Mouse (Mus musculus) small intestine, adult 2 months (tissue): ENCODE data around the gene Trim41. TPM values are rescaled to one million over a fixed set of nuclear protein-coding genes. Genes with fewer than 3 reads are reported as not detected.

Source experiments
- H3K27ac ChIP-seq: fragments of 200-500 bp; 2 replicates; pipeline ENCODE4 v1.5.1; 2012; ENCODE audit warnings: low read depth, low read length, control low read depth, inconsistent platforms; ENCODE audit not compliant: insufficient read depth
- H3K27me3 ChIP-seq: fragments of 200-500 bp; 2 replicates; pipeline ENCODE4 v1.6.1; 2012; ENCODE audit warnings: mild to moderate bottlenecking, moderate library complexity, low read length, inconsistent platforms; ENCODE audit not compliant: control insufficient read depth, insufficient read depth
- H3K36me3 ChIP-seq: fragments of 200-500 bp; 2 replicates; pipeline ENCODE4 v1.6.1; 2012; ENCODE audit warnings: mild to moderate bottlenecking, low read length, control low read depth, inconsistent platforms; ENCODE audit not compliant: control insufficient read depth, insufficient read depth
- H3K4me1 ChIP-seq: fragments of 200-500 bp; 2 replicates; pipeline ENCODE4 v1.6.1; 2012; ENCODE audit warnings: low read length, inconsistent platforms, mixed read lengths; ENCODE audit not compliant: control insufficient read depth, insufficient read depth, insufficient read length
- H3K4me3 ChIP-seq: fragments of 200-500 bp; 2 replicates; pipeline ENCODE4 v1.5.1; 2012; ENCODE audit warnings: low read depth, mild to moderate bottlenecking, control low read depth, inconsistent platforms, low read length, moderate library complexity
- CTCF ChIP-seq: fragments of 200-500 bp; IDR thresholded peaks from 2 replicates; pipeline ENCODE4 v1.5.1; 2012; ENCODE audit warnings: low read depth, mild to moderate bottlenecking, control low read depth, inconsistent platforms, low read length, moderate library complexity, mixed read lengths; ENCODE audit not compliant: insufficient replicate concordance, insufficient read length; ENCODE audit errors: extremely low read depth
- POLR2A ChIP-seq: fragments of 200-500 bp; IDR thresholded peaks from 2 replicates; pipeline ENCODE4 v1.6.1; 2012; ENCODE audit warnings: low read depth, mild to moderate bottlenecking, control low read depth, inconsistent platforms, low read length, moderate library complexity
- WGBS: fragments of 180-500 bp; shearing (Covaris S2); methylation state at CpG from one replicate; pipeline ENCODE4 v1.1.7; 2018; 5-methylcytosine and 5-hydroxymethylcytosine counted together
- polyA plus RNA-seq: library from polyadenylated mRNA; depleted of rRNA; stranded (reverse); fragments of >200 nt; gene quantifications from 2 replicates; pipeline ENCODE4 v1.2.3, GENCODE M21; 2012; rRNA removed

The Trim41 gene
- polyA plus RNA-seq = 10.0 and 18.7 TPM in 2 replicates

DNA sequence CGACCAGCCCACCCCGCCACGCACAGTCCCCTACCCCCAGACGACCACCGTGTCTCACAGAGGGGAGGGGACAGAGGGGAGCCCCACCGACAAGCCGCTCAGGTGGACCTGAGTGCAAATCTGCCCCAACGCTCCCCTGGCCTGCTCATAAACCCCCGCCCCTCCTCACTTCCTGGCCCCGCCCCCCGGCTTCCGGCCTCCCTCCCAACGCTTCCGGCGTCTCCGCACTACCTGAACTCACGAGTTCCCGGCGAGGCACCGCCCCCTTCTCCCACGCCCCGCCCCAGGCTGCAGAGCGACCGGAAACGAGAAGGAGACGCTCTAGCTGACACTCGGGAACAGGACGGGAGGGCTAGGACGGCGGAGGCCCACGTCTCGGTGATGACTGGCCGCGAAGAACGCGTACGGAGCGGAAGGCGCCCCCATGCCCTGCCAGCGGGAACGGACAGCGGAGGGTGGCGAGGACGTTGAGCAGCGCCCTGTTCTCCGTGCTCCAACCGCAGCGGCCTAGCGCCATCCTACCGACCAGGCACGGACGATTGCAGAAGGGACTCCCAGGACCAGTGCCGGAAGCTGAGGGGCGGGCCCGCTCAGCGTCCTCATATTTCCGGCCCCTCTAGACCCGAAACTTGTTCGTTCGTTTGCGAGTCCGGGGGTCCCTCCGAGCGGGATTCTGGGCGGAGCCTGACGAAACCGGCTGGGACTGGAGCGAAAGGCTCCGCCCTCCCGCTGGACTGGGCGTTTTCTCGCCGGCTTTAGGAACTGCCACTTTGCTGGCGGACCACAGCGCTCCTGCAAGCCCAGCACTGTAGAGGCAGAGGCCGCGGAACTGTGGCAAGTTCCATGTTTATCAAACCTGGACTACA is at the start of gene Trim41:
TSS of gene Trim41 (minus strand) at position 554 of the 866 bp plus-strand sequence.
- under 1% methylated on average over 76 of the region's 77 CpGs for WGBS
- peaks cover 4% of the 10 kb centered on the region for H3K36me3 ChIP-seq
- H3K4me1 ChIP-seq = peaks cover 13% of the 10 kb centered on the region
- H3K27me3 ChIP-seq = no peaks in the 10 kb centered on the region
- peak within 1 kb of the TSS; percentile 97 for H3K27ac ChIP-seq
- peak within 1 kb of the TSS; percentile 81 for H3K4me3 ChIP-seq
- TF ChIP-seq POLR2A (peak; percentile 94), CTCF (no peak)

DNA sequence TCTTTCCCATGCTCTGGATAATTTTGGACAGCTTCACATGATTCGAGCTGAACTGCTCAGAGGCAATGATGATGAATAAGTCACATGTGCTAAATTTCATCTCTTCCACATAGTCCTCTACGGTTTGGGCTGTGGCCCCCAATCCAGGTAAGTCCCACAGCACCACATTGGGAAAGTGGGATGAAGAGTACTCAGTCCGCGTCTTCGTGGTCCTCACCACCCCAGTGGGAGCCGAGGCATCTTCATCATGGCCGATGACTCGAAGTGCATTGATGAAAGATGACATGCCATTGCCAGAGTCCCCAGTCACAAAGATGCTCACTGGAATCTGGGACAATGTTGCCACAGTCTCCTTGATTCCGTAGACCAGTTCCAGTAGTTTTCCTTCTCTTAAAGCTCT is 49.3 kb upstream of the Trim41 start:
- TF ChIP-seq POLR2A = no peak
- no peak for TF ChIP-seq CTCF
- H3K36me3 ChIP-seq = peaks cover 27% of the 10 kb centered on the region
- peaks cover 6% of the 10 kb centered on the region; the same call in 1 of the 2 replicates for H3K4me1 ChIP-seq
- H3K27me3 ChIP-seq = no peaks in the 10 kb centered on the region
- H3K27ac ChIP-seq = no peak overlapping the region
- H3K4me3 ChIP-seq = no peak overlapping the region
- WGBS = 96% methylated on average over 9 of the region's 9 CpGs

DNA sequence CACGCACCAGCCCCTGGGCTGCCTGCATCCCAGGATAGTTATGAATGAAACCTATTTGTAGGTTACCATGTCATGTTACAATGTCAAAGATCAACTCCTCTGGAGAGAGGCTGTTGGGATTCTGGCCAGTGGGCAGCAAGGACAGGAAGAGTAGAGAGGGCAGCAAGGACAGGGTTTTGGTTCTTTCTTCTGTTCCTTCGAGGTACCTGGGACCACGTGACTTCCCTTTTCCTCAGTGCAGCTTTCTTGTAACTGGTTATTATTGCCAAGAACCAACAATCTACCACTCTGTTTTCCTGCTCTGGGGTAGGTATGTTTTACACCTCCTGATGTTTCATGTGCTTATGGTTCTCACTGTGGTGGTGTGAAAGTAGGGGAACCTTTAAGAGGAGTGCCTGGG is 46.7 kb upstream of the Trim41 start:
- peaks cover 27% of the 10 kb centered on the region for H3K36me3 ChIP-seq
- H3K27ac ChIP-seq = no peak overlapping the region
- TF ChIP-seq CTCF (no peak), POLR2A (no peak)
- H3K27me3 ChIP-seq = no peaks in the 10 kb centered on the region; the same call in 1 of the 2 replicates
- H3K4me1 ChIP-seq = peaks cover 5% of the 10 kb centered on the region; the same call in 1 of the 2 replicates
- 81% methylated on average over 3 of the region's 3 CpGs for WGBS
- H3K4me3 ChIP-seq = no peak overlapping the region

DNA sequence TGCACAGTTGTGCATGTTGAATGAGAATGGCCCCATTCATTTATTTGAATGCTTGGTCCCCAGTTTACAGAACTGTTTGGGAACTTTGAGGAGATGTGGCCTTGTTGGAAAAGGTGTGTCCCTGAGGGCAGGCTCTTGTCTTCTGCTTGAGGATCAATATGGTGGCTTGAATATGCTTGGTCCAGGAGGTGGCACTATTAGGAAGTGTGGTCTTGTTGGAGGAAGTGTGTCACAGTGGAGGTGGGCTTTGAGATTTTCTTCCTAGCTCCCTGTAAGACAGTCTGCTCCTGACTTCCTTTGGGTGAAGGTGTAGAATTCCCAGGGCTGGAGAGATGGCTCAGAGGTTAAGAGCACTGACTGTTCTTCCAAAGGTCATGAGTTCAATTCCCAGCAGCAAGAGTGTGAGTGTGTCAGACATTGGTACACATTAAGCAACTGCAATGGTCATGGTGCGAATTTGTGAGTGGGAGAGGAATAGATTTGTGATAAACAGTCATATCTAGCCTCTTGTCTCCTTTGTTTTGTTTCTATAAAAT is 45.7 kb upstream of the Trim41 start:
- H3K27ac ChIP-seq = no peak overlapping the region
- peaks cover 27% of the 10 kb centered on the region for H3K36me3 ChIP-seq
- no peaks in the 10 kb centered on the region for H3K4me1 ChIP-seq
- H3K27me3 ChIP-seq = no peaks in the 10 kb centered on the region; the same call in 1 of the 2 replicates
- no peak overlapping the region for H3K4me3 ChIP-seq
- 81% methylated on average over 1 of the region's 1 CpGs for WGBS
- TF ChIP-seq POLR2A (no peak), CTCF (no peak)

DNA sequence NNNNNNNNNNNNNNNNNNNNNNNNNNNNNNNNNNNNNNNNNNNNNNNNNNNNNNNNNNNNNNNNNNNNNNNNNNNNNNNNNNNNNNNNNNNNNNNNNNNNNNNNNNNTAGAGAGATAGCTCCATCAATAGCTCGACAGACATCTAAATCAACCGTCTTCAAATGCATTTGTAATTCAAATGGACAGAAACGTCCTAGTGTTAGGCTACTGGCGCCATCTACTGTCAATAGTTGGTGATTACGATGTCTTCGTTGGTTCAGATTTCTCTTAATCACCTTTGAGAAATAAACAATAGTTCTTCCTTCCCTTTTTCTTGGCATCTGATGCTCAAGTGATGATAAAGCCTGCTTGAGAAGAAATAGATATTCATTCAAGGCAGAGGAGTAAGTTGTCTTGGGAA is 41.9 kb upstream of the Trim41 start:
- Histone ChIP-seq H3K27me3 (no peaks in the 10 kb centered on the region; the same call in 1 of the 2 replicates), H3K4me3 (no peak overlapping the region), H3K27ac (no peak overlapping the region), H3K36me3 (peaks cover 2% of the 10 kb centered on the region; the same call in 1 of the 2 replicates), H3K4me1 (peaks cover 8% of the 10 kb centered on the region)
- TF ChIP-seq POLR2A (no peak), CTCF (no peak)
- WGBS = under 1% methylated on average over 6 of the region's 6 CpGs

DNA sequence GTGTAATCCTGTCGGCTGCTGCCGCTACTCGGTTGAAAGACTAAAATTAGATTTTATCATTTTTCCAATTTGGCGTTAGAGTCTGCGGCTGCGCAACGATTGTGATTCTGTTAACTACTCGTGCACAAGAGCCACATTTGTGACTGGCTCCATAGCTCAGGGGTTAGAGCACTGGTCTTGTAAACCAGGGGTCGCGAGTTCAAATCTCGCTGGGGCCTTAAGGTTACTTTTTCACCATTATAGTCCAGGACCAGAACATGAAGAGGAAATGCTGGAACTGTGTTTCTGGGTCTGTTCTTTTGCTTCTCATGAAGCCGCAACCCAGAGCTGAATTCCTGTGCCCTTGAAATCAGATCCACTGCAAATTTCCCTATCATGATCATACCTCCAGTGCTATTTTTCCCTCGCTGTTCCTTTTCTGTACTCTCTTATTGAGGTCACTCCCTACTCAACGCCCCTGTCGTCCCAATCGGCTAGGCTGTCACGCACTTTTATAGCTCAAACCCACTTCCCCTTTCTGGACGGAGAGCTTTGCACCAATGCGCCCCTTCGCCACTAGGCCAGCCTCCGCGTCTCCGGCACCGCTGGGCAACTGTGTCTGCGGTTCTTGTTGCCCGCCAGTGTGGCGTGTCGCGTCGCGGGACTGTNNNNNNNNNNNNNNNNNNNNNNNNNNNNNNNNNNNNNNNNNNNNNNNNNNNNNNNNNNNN is 36.5 kb upstream of the Trim41 start:
- TF ChIP-seq CTCF = peak; percentile 36; the same call in 1 of the 2 replicates
- no peak for TF ChIP-seq POLR2A
- Histone ChIP-seq H3K27ac (peak overlapping the region; percentile 31; the same call in 1 of the 2 replicates), H3K27me3 (no peaks in the 10 kb centered on the region), H3K4me1 (peaks cover 10% of the 10 kb centered on the region), H3K4me3 (peak overlapping the region; percentile 60), H3K36me3 (no peaks in the 10 kb centered on the region)
- WGBS = 2% methylated on average over 31 of the region's 31 CpGs
